Mouse (Mus musculus): ENCODE measurements at regions not wholly inside any gene's neighbourhood (a gene's known extent, or its start where the extent isn't known, plus 50 kb on each side); places are given as distances from the start of the nearest gene placed in this dataset.

GRCm38 (mm10) chr12:50897606-50898166 is 248.8 kb upstream of the Prkd1 start:
- WGBS, result 79% methylated on average over 3 of the region's 3 CpGs
- no peaks in the 10 kb centered on the region for H3K9me3 ChIP-seq (replicated peaks; ENCODE audit: control insufficient read depth, low read length, poor library complexity, severe bottlenecking)
- H3K4me3 ChIP-seq (ENCODE audit: low read depth, low read length), result no peak overlapping the region
- ATAC-seq, result no peak
- H3K4me1 ChIP-seq (ENCODE audit: control insufficient read depth, insufficient read depth, low read length), result no peaks in the 10 kb centered on the region
- no peak overlapping the region for H3K9ac ChIP-seq (ENCODE audit: low read depth, low read length)
- no peaks in the 10 kb centered on the region for H3K36me3 ChIP-seq (ENCODE audit: control insufficient read depth, insufficient read depth, low read length)
- no peak overlapping the region for H3K4me2 ChIP-seq (ENCODE audit: low read length)
- no peak overlapping the region for H3K27ac ChIP-seq (ENCODE audit: low read length)
- H3K27me3 ChIP-seq (ENCODE audit: control insufficient read depth, insufficient read depth, low read depth, low read length), result no peaks in the 10 kb centered on the region

GRCm38 (mm10) chr12:50893604-50894003 is 244.7 kb upstream of the Prkd1 start:
- Histone ChIP-seq H3K36me3 (ENCODE audit: control insufficient read depth, insufficient read depth, low read length) (no peaks in the 10 kb centered on the region), H3K4me3 (ENCODE audit: low read depth, low read length) (no peak overlapping the region), H3K9me3 (replicated peaks; ENCODE audit: control insufficient read depth, low read length, poor library complexity, severe bottlenecking) (no peaks in the 10 kb centered on the region), H3K9ac (ENCODE audit: low read depth, low read length) (no peak overlapping the region), H3K27ac (ENCODE audit: low read length) (no peak overlapping the region), H3K4me1 (ENCODE audit: control insufficient read depth, insufficient read depth, low read length) (no peaks in the 10 kb centered on the region), H3K4me2 (ENCODE audit: low read length) (no peak overlapping the region), H3K27me3 (ENCODE audit: control insufficient read depth, insufficient read depth, low read depth, low read length) (no peaks in the 10 kb centered on the region)
- ATAC-seq, result no peak
- WGBS, result 26% methylated on average over 5 of the region's 5 CpGs

- H3K27ac ChIP-seq (ENCODE audit: low read length), result no peak overlapping the region
- H3K9ac ChIP-seq (ENCODE audit: low read depth, low read length), result no peak overlapping the region
- no peak for ATAC-seq
- no peaks in the 10 kb centered on the region for H3K27me3 ChIP-seq (ENCODE audit: control insufficient read depth, insufficient read depth, low read depth, low read length)
- H3K4me3 ChIP-seq (ENCODE audit: low read depth, low read length), result no peak overlapping the region
- no peaks in the 10 kb centered on the region for H3K4me1 ChIP-seq (ENCODE audit: control insufficient read depth, insufficient read depth, low read length)
- H3K36me3 ChIP-seq (ENCODE audit: control insufficient read depth, insufficient read depth, low read length), result no peaks in the 10 kb centered on the region
- no peak overlapping the region for H3K4me2 ChIP-seq (ENCODE audit: low read length)
- H3K9me3 ChIP-seq (replicated peaks; ENCODE audit: control insufficient read depth, low read length, poor library complexity, severe bottlenecking), result no peaks in the 10 kb centered on the region
Observed at GRCm38 (mm10) chr12:50875796-50876195, 226.9 kb upstream of the Prkd1 start.

- Histone ChIP-seq H3K27me3 (ENCODE audit: control insufficient read depth, insufficient read depth, low read depth, low read length) (no peaks in the 10 kb centered on the region), H3K27ac (ENCODE audit: low read length) (no peak overlapping the region), H3K4me2 (ENCODE audit: low read length) (no peak overlapping the region), H3K4me3 (ENCODE audit: low read depth, low read length) (no peak overlapping the region), H3K9ac (ENCODE audit: low read depth, low read length) (no peak overlapping the region), H3K36me3 (ENCODE audit: control insufficient read depth, insufficient read depth, low read length) (no peaks in the 10 kb centered on the region), H3K4me1 (ENCODE audit: control insufficient read depth, insufficient read depth, low read length) (no peaks in the 10 kb centered on the region), H3K9me3 (replicated peaks; ENCODE audit: control insufficient read depth, low read length, poor library complexity, severe bottlenecking) (no peaks in the 10 kb centered on the region)
- 84% methylated on average over 4 of the region's 4 CpGs for WGBS
- no peak for ATAC-seq
Observed at GRCm38 (mm10) chr12:50874024-50874398, 225.1 kb upstream of the Prkd1 start.

- Histone ChIP-seq H3K27ac (ENCODE audit: low read length) (no peak overlapping the region), H3K4me2 (ENCODE audit: low read length) (no peak overlapping the region), H3K9ac (ENCODE audit: low read depth, low read length) (no peak overlapping the region), H3K27me3 (ENCODE audit: control insufficient read depth, insufficient read depth, low read depth, low read length) (no peaks in the 10 kb centered on the region), H3K4me3 (ENCODE audit: low read depth, low read length) (no peak overlapping the region), H3K36me3 (ENCODE audit: control insufficient read depth, insufficient read depth, low read length) (no peaks in the 10 kb centered on the region), H3K9me3 (replicated peaks; ENCODE audit: control insufficient read depth, low read length, poor library complexity, severe bottlenecking) (no peaks in the 10 kb centered on the region), H3K4me1 (ENCODE audit: control insufficient read depth, insufficient read depth, low read length) (no peaks in the 10 kb centered on the region)
- ATAC-seq, result no peak
- WGBS, result 81% methylated on average over 11 of the region's 11 CpGs
Observed at GRCm38 (mm10) chr12:50873390-50874023, 224.6 kb upstream of the Prkd1 start.

- 79% methylated on average over 3 of the region's 3 CpGs for WGBS
- Histone ChIP-seq H3K4me3 (ENCODE audit: low read depth, low read length) (no peak overlapping the region), H3K4me2 (ENCODE audit: low read length) (no peak overlapping the region), H3K27me3 (ENCODE audit: control insufficient read depth, insufficient read depth, low read depth, low read length) (no peaks in the 10 kb centered on the region), H3K4me1 (ENCODE audit: control insufficient read depth, insufficient read depth, low read length) (no peaks in the 10 kb centered on the region), H3K36me3 (ENCODE audit: control insufficient read depth, insufficient read depth, low read length) (no peaks in the 10 kb centered on the region), H3K27ac (ENCODE audit: low read length) (no peak overlapping the region), H3K9me3 (replicated peaks; ENCODE audit: control insufficient read depth, low read length, poor library complexity, severe bottlenecking) (no peaks in the 10 kb centered on the region), H3K9ac (ENCODE audit: low read depth, low read length) (no peak overlapping the region)
- no peak for ATAC-seq
Observed at GRCm38 (mm10) chr12:50851644-50852043, 202.7 kb upstream of the Prkd1 start.

DNA sequence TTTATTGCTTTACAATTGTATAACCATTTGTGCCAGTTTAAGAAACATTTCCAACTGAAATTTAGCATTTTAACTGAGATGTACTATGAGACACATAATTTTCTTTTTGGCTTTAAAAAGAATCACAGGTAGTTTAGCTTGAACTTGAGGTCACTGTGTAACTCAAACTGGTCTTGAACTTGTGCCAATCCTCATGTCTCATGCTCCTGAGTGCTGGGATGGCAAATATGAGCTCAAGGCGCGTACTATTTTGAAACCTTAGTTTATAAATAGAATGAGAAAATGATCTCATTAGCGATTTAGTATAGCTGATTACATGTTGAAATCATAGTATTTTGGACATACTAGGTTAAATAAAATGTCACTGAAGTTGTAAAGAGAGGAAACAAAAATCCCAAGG is 199.1 kb upstream of the Prkd1 start:
- Histone ChIP-seq H3K9ac (ENCODE audit: low read depth, low read length) (no peak overlapping the region), H3K9me3 (replicated peaks; ENCODE audit: control insufficient read depth, low read length, poor library complexity, severe bottlenecking) (no peaks in the 10 kb centered on the region), H3K27ac (ENCODE audit: low read length) (no peak overlapping the region), H3K4me2 (ENCODE audit: low read length) (no peak overlapping the region), H3K36me3 (ENCODE audit: control insufficient read depth, insufficient read depth, low read length) (no peaks in the 10 kb centered on the region), H3K4me3 (ENCODE audit: low read depth, low read length) (no peak overlapping the region), H3K4me1 (ENCODE audit: control insufficient read depth, insufficient read depth, low read length) (no peaks in the 10 kb centered on the region), H3K27me3 (ENCODE audit: control insufficient read depth, insufficient read depth, low read depth, low read length) (no peaks in the 10 kb centered on the region)
- no peak for ATAC-seq
- WGBS, result 89% methylated on average over 3 of the region's 3 CpGs

DNA sequence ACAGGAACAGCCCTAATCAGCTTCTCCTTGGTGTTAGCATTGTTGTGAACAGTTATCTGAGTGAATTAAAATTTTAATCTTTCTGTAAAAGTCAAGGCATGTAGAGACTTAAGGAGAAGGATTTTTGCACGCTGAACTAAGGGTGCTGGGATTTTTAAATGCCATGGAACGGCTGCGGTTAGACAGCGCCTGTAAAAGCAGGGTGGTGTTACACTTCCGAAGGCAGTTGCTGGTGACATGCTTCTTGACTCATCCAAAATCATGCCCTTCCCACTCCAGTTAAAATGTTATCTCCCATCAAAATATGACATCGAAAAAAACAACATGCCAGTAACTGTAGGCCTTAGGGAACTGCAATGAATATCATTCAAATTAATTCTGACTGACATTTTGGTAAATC is 193.8 kb upstream of the Prkd1 start:
- Histone ChIP-seq H3K9me3 (replicated peaks; ENCODE audit: control insufficient read depth, low read length, poor library complexity, severe bottlenecking) (no peaks in the 10 kb centered on the region), H3K4me1 (ENCODE audit: control insufficient read depth, insufficient read depth, low read length) (no peaks in the 10 kb centered on the region), H3K36me3 (ENCODE audit: control insufficient read depth, insufficient read depth, low read length) (no peaks in the 10 kb centered on the region), H3K27ac (ENCODE audit: low read length) (no peak overlapping the region; the same call in 1 of the 2 replicates), H3K4me3 (ENCODE audit: low read depth, low read length) (no peak overlapping the region), H3K4me2 (ENCODE audit: low read length) (no peak overlapping the region), H3K9ac (ENCODE audit: low read depth, low read length) (no peak overlapping the region), H3K27me3 (ENCODE audit: control insufficient read depth, insufficient read depth, low read depth, low read length) (no peaks in the 10 kb centered on the region)
- no peak for ATAC-seq
- 85% methylated on average over 6 of the region's 6 CpGs for WGBS

DNA sequence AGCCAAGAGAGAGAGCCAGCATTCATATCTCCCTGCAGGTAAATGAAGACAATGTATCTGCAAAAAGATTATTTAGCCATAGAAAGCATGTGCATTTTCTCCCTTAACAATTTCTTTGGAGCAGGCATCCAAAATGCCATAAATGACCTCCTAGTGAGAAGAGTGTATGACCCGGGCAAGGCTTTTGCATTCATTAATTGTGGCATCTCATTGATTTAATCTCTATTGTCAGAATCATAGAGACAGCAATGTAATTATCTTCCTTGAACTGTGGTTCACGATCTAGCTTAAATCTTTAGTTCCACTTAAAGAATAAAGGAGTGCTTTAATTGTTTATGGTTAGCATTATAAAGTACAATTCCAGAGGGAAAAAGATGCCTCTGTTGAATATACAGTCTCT is 190.5 kb upstream of the Prkd1 start:
- no peaks in the 10 kb centered on the region for H3K9me3 ChIP-seq (replicated peaks; ENCODE audit: control insufficient read depth, low read length, poor library complexity, severe bottlenecking)
- no peak for ATAC-seq
- no peak overlapping the region for H3K9ac ChIP-seq (ENCODE audit: low read depth, low read length)
- H3K4me3 ChIP-seq (ENCODE audit: low read depth, low read length), result no peak overlapping the region
- H3K4me2 ChIP-seq (ENCODE audit: low read length), result no peak overlapping the region
- no peaks in the 10 kb centered on the region for H3K27me3 ChIP-seq (ENCODE audit: control insufficient read depth, insufficient read depth, low read depth, low read length)
- H3K27ac ChIP-seq (ENCODE audit: low read length), result no peak overlapping the region
- no peaks in the 10 kb centered on the region for H3K4me1 ChIP-seq (ENCODE audit: control insufficient read depth, insufficient read depth, low read length)
- no peaks in the 10 kb centered on the region for H3K36me3 ChIP-seq (ENCODE audit: control insufficient read depth, insufficient read depth, low read length)
- 16% methylated on average over 2 of the region's 2 CpGs for WGBS
